Mouse (Mus musculus) kidney, adult 2 months (tissue): Measurements from ENCODE around the gene B3gnt9. TPM values are rescaled to one million over a fixed set of nuclear protein-coding genes. Genes with fewer than 3 reads are reported as not detected.

Experiments
- DNase-seq: peaks from one replicate; pipeline ENCODE4 v3.0.0; 2021
- H3K27ac ChIP-seq: fragments of 200-500 bp; 2 replicates; pipeline ENCODE4 v1.5.1; 2012; ENCODE audit warnings: low read depth, low read length, control low read depth, inconsistent platforms; ENCODE audit not compliant: insufficient read depth
- H3K27me3 ChIP-seq: fragments of 200-500 bp; replicated peaks from 2 replicates; pipeline ENCODE4 v1.6.1; 2012; ENCODE audit warnings: mild to moderate bottlenecking, moderate library complexity, low read length, inconsistent platforms; ENCODE audit not compliant: control insufficient read depth, insufficient read depth
- H3K36me3 ChIP-seq: fragments of 200-500 bp; 2 replicates; pipeline ENCODE4 v1.6.1; 2012; ENCODE audit warnings: mild to moderate bottlenecking, moderate library complexity, low read length, inconsistent platforms; ENCODE audit not compliant: control insufficient read depth, insufficient read depth
- H3K4me1 ChIP-seq: fragments of 200-500 bp; 2 replicates; pipeline ENCODE4 v1.6.1; 2011; ENCODE audit warnings: low read length; ENCODE audit not compliant: control insufficient read depth, insufficient read depth
- H3K4me3 ChIP-seq: fragments of 200-500 bp; 2 replicates; pipeline ENCODE4 v1.5.1; 2011; ENCODE audit warnings: mild to moderate bottlenecking, low read depth, low read length, control low read depth; ENCODE audit not compliant: insufficient read depth
- CTCF ChIP-seq: fragments of 200-500 bp; conservative IDR thresholded peaks from 2 replicates; pipeline ENCODE4 v1.5.1; 2011; ENCODE audit warnings: low read depth, mild to moderate bottlenecking, control low read depth, low read length, moderate library complexity, mixed read lengths; ENCODE audit not compliant: insufficient read depth, insufficient read length
- POLR2A ChIP-seq: fragments of 200-500 bp; IDR thresholded peaks from one replicate; pipeline ENCODE4 v1.6.1; 2011; ENCODE audit warnings: low read depth, low read length, control low read depth
- WGBS: fragments of 180-500 bp; shearing (Covaris S2); methylation state at CpG from one replicate; pipeline ENCODE4 v1.1.7; 2018; 5-methylcytosine and 5-hydroxymethylcytosine counted together
- polyA plus RNA-seq: library from polyadenylated mRNA; depleted of rRNA; stranded (reverse); fragments of >200 nt; gene quantifications from 2 replicates; pipeline ENCODE4 v1.2.3, GENCODE M21; 2012

The B3gnt9 gene
- polyA plus RNA-seq, 1 experiment, result 4.8 TPM

DNA sequence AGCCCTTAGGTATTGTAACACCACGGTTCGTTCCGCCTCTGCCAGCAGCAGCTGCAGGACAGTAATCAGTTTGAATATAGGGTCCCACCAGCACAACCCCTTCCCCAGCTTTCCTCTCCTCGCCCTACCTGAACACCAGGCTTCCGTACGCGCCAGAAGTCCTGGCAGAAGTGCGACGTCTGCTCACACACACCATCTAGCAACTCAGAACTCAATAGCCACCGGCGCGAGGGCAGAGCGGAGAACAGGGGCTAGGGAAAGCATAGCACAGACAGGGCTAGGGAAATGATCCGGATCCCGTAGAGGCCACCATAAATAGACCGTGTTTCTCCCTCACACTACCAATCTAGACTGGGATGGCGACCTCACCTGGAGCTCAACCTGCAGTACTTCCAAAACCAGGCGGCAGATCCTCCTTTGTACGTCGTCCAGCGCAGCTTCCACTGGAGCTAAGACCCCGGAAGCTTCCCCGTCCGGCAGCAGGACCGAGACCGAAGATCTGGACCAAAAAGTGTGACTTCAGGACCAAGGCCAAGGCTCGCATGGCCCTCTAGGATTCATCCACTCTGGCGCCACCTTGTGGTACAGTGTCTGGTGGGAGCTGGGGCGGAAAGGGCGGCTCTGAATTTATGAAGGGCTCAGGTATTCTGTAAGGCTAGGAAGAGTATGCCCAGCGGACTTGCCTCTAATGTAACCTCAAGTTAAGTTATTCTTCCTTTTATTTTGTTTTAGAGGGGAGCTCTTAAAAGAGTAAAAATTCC lies 35.8 kb upstream of the B3gnt9 start:
- TF ChIP-seq POLR2A (no peak), CTCF (peak; percentile 93)
- Histone ChIP-seq H3K36me3 (no peaks in the 10 kb centered on the region), H3K4me3 (no peak overlapping the region), H3K4me1 (peaks cover 7% of the 10 kb centered on the region; the same call in 1 of the 2 replicates), H3K27ac (no peak overlapping the region), H3K27me3 (no peaks in the 10 kb centered on the region)
- DNase-seq, result peak; percentile 91
- WGBS, result 17% methylated on average over 31 of the region's 31 CpGs

DNA sequence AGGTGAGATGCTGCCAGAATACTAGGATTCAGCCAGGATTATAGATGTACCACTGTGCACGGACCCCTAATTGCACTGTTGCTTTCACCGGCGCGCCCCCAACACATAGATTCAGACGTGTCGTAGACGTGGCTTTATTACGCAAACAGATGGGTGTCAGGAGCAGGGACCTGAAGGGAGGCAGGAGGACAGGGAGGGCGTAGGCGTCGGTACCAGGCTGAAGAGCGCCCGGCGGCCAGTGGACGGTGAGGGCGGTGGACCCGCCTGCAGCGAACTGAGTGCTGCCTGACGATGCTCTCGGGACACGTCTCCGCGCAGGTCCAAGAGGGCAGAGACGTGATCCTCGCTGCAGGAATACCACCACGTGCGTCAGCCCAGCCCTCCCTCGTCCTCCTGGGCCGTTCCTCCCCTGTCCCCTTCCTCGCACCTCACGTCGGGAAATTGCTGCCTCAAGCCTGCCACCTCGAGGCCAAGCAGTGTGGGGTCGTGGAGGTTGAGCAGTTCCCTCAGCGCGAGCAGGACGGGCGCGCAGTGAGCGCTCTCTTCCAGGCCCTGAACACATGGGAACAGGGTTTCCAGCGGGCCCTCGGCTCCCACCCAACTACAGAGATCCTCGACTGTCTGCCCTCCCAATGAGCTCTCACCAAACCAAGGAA lies 35.0 kb upstream of the B3gnt9 start, which contains the start of gene 4931428F04Rik:
4931428F04Rik (minus strand) TSS at position 60 of the 656 bp plus-strand sequence.
- peak within 1 kb of the TSS; percentile 59 for H3K4me3 ChIP-seq
- no peaks in the 10 kb centered on the region for H3K27me3 ChIP-seq
- DNase-seq, result peak; percentile 28
- H3K36me3 ChIP-seq, result no peaks in the 10 kb centered on the region
- peak within 1 kb of the TSS; percentile 30; the same call in 1 of the 2 replicates for H3K27ac ChIP-seq
- TF ChIP-seq POLR2A (no peak), CTCF (peak; percentile 53)
- 8% methylated on average over 43 of the region's 43 CpGs for WGBS
- peaks cover 7% of the 10 kb centered on the region; the same call in 1 of the 2 replicates for H3K4me1 ChIP-seq

DNA sequence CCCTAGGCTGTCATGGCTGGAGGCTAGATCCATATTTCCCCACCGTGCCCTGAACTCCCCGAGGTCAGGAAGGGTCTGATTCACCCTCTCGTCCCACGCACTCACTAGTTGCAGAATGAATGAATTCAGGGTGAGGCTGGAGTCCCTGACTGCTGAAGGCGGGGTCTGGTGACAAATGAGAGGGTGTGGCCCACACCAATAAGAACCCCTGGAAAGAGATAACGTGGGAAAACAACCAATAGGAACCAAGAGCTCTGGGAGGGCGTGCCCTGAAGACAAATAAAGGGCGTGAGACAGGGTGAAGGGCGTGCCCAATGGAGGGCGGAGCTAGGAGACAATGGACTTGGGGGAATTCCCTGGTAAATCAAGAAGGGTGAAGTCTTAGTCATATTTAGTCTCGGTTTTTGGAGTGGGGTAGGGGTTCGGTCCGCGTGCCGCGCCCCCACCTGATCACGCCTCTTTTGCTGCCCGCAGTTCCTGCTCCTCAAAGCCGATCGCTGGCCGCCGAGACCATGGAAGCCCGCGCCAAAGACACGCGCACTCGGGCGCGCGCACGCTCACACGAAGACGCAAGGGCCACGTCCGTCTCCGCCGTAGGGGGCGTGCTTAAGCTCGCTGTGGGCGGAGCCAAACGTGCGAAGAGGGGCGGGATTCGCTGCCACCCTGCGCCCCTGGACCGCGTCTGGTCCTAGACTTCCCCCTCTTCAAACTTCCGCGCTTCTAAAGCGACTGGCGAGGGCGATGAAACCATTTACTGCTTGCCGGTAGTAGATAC lies 34.2 kb upstream of the B3gnt9 start:
- WGBS, result 3% methylated on average over 53 of the region's 53 CpGs
- peak; percentile 90 for DNase-seq
- Histone ChIP-seq H3K27me3 (no peaks in the 10 kb centered on the region), H3K4me3 (peak overlapping the region; percentile 59), H3K36me3 (no peaks in the 10 kb centered on the region), H3K4me1 (peaks cover 7% of the 10 kb centered on the region; the same call in 1 of the 2 replicates), H3K27ac (peak overlapping the region; percentile 30; the same call in 1 of the 2 replicates)
- TF ChIP-seq POLR2A (peak; percentile 18), CTCF (no peak)

DNA sequence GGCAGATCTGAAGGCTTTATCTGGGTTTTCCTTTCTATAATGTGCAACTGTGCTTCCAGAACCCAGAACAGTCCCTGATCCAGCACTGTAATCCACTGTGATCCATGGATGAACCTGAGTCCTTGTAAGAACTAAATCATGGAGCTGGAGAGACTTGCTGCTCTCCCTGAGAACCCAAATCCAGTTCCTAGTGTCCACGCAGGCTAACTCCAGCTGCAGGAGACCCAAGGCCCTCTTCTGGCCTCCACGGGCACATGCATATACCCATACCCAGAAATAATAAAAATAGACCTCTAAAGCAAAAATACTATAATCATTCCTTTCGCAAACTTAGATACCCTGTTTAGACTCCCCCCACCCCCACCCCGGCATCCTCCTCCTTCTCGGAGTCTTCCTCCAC lies 33.3 kb upstream of the B3gnt9 start:
- 86% methylated on average over 5 of the region's 5 CpGs for WGBS
- no peaks in the 10 kb centered on the region for H3K27me3 ChIP-seq
- no peak overlapping the region for H3K27ac ChIP-seq
- no peak for DNase-seq
- H3K36me3 ChIP-seq, result no peaks in the 10 kb centered on the region
- H3K4me3 ChIP-seq, result no peak overlapping the region
- TF ChIP-seq POLR2A (no peak), CTCF (no peak)
- H3K4me1 ChIP-seq, result peaks cover 7% of the 10 kb centered on the region; the same call in 1 of the 2 replicates

DNA sequence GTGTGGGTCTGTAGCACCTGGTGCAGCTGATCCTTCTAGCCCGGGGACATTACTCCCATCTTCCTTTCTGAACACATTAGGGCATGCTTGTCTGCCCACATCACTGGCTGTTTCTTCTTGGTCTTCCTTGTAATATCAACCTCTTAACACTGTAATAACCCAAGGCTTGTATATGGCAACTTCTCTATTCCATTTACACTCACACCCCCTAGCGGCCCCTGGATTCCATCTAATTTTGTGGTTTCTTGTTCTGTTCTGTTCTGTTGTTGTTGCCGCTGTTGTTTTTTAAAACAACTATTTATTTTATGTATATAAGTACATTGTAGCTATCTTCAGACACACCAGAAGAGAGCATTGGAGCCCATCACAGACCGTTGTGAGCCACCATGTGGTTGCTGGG lies 32.0 kb upstream of the B3gnt9 start:
- H3K27ac ChIP-seq, result no peak overlapping the region
- no peaks in the 10 kb centered on the region for H3K36me3 ChIP-seq
- H3K27me3 ChIP-seq, result no peaks in the 10 kb centered on the region
- H3K4me1 ChIP-seq, result peaks cover 7% of the 10 kb centered on the region; the same call in 1 of the 2 replicates
- H3K4me3 ChIP-seq, result no peak overlapping the region
- WGBS, result 90% methylated on average over 4 of the region's 4 CpGs
- DNase-seq, result no peak
- TF ChIP-seq POLR2A, result no peak

DNA sequence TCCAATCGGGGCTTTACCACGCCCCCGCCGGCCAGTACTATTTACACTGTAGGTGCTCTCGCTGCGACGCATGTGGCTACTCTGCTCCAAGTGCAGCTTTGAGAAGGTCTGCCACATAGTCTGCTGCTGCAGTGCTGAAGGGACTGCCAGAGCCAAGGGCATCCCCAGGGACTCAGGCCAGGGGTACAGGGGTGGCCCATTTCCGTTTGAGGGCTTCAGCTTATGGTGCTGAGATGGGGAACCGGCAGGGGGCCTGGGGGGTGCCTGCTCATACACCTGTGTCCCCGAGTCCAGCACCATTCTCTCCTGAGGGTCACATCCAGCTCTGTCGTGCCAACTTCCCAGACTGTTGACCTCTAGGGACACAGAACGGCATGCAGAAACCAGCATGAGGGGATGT lies 30.6 kb upstream of the B3gnt9 start:
- no peaks in the 10 kb centered on the region for H3K27me3 ChIP-seq
- no peaks in the 10 kb centered on the region for H3K36me3 ChIP-seq
- 70% methylated on average over 12 of the region's 12 CpGs for whole genome bisulfite sequencing
- peaks cover 7% of the 10 kb centered on the region; the same call in 1 of the 2 replicates for H3K4me1 ChIP-seq
- TF ChIP-seq POLR2A (no peak), CTCF (no peak)
- no peak overlapping the region for H3K4me3 ChIP-seq
- no peak overlapping the region for H3K27ac ChIP-seq
- DNase-seq, result no peak

DNA sequence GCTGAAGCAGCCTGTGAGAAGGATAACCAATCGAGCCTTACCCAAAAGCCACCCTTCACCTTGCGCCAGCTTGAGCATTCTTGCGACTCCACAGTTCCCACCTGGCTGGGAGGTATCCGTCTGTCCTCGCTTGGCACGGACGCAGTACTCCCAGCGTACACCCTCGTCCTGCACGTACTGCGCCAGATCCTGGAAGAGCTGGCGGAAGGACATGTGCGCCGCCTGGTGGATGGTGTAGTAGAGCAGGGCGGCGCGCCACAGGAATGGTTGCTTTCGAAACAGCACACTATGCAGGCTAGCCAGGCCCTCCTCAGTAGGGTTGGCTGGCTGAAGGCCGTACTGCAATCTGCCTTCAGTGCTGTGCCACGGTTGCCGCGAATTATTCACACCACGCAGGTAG lies 28.1 kb upstream of the B3gnt9 start:
- TF ChIP-seq POLR2A (no peak), CTCF (peak; percentile 91)
- Histone ChIP-seq H3K4me1 (no peaks in the 10 kb centered on the region; the same call in 1 of the 2 replicates), H3K4me3 (no peak overlapping the region), H3K27ac (no peak overlapping the region), H3K27me3 (no peaks in the 10 kb centered on the region), H3K36me3 (no peaks in the 10 kb centered on the region)
- peak; percentile 44 for DNase-seq
- 51% methylated on average over 23 of the region's 23 CpGs for WGBS
